Mouse (Mus musculus): Measurements from ENCODE around the gene Bag3.
A peak's percentile ranks its signal among the peaks of the same experiment; 100 is the strongest.
"Not testable (repeated sequence)": the region's sequence is repeated elsewhere in the genome, so short reads cannot be mapped to it uniquely, and the experiment has no call there.

Gene Bag3

GRCm38 (mm10) chr7:128567561-128568244 is 44.3 kb downstream of the Bag3 start:
- no peak for DNase-seq (ENCODE audit: low spot score)

GRCm38 (mm10) chr7:128569429-128569828 is 46.0 kb downstream of the Bag3 start:
- not testable (repeated sequence) for DNase-seq (ENCODE audit: low spot score)

DNA sequence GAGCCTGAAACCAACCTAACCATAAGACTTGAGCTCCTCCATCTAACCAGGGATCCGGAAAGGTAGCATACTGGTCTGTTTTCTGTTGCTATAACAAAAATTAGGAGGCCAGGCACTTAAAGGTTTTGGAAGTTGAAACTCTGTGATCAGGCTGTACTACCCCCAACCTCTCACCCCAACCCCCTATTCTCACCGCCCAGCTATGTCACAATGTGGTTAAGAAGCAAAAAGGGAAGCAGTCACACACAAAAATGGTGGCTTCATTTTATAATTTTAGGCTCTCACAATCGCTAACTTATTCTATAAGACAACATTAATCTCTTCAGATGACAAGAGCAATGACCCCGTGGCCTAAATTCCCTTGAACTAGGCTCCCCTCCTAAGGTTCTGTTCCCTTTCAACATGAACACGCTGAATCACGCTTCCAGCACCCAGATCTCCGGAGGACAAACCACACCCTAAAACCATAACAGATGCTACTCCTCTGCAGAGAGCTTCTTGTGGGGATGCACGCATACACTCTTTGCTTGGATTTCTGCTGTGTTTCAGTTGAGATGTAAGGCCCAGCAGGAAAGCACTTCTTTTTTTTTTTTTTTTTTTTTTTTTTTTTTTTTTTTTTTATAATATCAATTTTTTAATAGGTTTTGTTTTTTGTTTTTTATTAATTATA is 46.7 kb downstream of the Bag3 start:
- no peak for DNase-seq (ENCODE audit: low spot score)

DNA sequence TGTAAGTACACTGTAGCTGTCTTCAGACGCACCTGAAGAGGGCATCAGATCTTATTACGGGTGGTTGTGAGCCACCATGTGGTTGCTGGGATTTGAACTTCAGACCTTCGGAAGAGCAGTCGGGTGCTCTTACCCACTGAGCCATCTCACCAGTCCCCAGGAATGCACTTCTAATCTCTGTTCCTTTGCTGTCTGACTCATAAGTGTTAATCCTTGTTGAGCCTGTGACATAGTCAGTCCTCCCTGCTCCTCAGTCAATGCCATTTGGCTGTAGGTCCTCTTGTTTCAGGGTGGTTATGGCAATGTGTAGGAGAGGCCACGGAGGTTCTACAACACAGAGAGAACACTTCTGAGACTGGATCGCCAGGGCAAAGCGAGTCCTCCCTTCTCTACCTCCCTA is 47.2 kb downstream of the Bag3 start:
- DNase-seq (ENCODE audit: low spot score) = not testable (repeated sequence)

DNA sequence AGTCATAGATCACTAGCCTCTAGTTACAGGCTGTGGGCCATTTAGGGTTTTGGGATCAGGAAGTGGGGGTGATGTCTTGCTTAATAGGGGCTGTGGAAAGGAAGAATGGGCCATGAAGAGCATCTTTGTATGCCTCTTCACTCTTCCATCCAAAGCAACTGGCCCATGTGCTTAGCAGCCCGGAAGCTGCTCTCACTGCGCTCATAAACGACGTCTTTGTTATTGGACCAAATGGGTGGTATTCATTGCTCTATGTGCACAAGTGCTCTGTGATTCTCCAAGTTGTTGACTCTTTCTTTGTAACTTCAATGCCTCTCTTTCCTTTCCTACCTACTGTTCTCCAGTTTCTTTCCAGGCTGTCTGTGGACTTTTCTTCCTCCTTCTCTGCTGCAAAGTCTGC is 48.6 kb downstream of the Bag3 start:
- DNase-seq (ENCODE audit: low spot score) = no peak

DNA sequence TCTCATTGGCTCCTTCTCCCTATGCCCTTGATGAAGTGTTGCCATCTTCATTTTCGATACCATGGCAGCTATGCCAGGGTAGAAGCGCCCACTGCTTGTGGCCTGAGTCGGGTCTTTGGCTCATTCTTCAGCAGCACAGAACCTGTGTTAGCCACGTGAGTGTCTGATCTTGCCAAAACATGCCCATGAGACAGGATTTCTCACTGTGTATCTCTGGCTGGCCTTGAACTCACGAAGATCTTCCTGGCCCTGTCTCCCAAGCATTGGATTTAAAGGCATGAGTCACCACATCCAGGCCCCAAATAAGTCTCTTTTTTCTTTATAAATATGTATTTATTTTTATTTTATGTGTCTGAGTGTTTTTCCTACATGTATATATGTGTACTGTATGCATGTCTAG is 51.8 kb downstream of the Bag3 start:
- no peak for DNase-seq (ENCODE audit: low spot score)

DNA sequence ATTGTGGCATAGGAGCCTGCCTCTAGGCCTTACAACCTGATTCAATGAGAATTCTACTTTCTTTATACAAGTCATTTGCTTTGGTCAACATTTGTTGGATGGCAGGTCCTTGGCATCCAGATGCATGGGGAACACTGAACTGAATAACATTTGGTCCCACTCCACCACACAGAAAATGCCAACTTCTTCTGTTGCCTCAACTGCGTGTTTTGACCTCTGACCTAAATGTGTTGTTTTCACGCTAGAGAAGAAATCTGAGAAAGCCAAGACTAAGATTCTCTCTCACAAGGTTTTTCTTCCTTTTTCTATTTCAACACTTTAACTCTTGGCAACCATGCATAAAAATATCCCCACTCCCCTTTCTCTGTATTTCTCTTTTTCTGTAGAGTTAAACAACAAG is 52.4 kb downstream of the Bag3 start:
- DNase-seq (ENCODE audit: low spot score) = no peak

- no peak for DNase-seq (ENCODE audit: low spot score)
Observed at GRCm38 (mm10) chr7:128577607-128578006, 54.2 kb downstream of the Bag3 start.

GRCm38 (mm10) chr7:128578199-128578945 is 55.0 kb downstream of the Bag3 start:
- DNase-seq (ENCODE audit: low spot score) = no peak

DNA sequence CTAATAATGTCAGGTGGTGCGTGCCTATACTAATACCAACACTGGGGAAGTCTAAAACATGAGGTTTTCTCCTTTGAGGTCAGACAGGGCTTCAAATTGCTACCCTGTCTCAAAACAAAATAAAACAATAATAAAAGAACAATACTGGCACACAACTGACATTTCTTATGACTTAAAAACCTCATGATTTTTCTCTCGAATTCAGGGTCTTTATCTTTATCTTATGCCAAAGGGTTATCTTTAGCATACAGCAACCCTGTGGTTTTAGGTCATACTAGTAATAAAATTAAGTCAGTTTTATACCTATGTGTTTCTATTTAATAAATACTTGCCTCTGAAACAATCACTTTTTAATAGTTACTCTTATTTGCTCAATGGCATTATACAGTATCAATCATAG is 56.0 kb downstream of the Bag3 start:
- DNase-seq (ENCODE audit: low spot score) = no peak

- DNase-seq (ENCODE audit: low spot score) = no peak
Observed at GRCm38 (mm10) chr7:128580318-128580717, 56.9 kb downstream of the Bag3 start.

DNA sequence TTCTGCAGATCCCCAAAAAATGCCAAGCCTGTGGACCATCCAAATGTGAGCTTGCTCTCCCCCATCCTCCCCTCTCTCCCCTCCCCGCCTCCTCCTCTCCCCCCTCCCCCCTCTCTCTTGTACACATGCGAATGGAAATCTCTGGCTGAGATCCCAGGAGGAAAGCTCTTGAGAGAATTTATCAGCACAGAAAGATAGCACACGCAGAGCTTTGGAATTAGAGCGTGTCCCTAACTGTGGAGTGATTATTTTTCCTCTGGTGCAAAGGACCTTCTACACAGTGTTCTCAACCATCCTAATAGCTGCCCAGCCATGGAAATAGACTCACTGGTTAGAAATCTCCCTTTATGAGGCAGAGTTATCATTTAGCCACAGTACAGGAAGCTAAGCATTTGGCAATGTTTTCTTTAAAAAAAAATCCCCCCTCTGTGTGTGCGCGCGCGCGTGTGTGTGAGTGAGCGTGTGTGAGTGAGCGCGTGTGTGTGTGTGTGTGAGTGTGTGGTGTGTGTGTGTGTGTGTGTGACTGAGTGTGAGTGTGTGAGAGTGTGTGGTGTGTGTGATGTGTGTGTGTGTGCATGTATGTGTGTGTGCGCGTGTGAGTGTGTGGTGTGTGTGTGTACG is 58.6 kb downstream of the Bag3 start:
- no peak for DNase-seq (ENCODE audit: low spot score)

- no peak for DNase-seq (ENCODE audit: low spot score)
Observed at GRCm38 (mm10) chr7:128583213-128583948, 60.0 kb downstream of the Bag3 start.

- peak; percentile 60 for DNase-seq (ENCODE audit: low spot score)
Observed at GRCm38 (mm10) chr7:128587334-128587933, 64.0 kb downstream of the Bag3 start.

- peak; percentile 77 for DNase-seq (ENCODE audit: low spot score)
Observed at GRCm38 (mm10) chr7:128591345-128592084, 68.1 kb downstream of the Bag3 start.

GRCm38 (mm10) chr7:128592118-128592935 is 68.9 kb downstream of the Bag3 start:
- no peak for DNase-seq (ENCODE audit: low spot score)

- no peak for DNase-seq (ENCODE audit: low spot score)
Observed at GRCm38 (mm10) chr7:128592936-128593241, 69.5 kb downstream of the Bag3 start.

- no peak for DNase-seq (ENCODE audit: low spot score)
Observed at GRCm38 (mm10) chr7:128596274-128596673, 72.9 kb downstream of the Bag3 start.

Measured in yolk sac, embryonic 10.5 days (tissue).